Mouse (Mus musculus) T-cell, adult 2 months (primary cell): ENCODE measurements around the gene Rragc.

Source experiments
- DNase-seq: peaks from one replicate; pipeline ENCODE4 v3.0.0; 2022; ENCODE audit warnings: low spot score

The Rragc gene

GRCm38 (mm10) chr4:123916748-123917547 is at the start of gene Rragc:
Rragc (plus strand) TSS chr4:123917446.
- DNase-seq, result peak; percentile 99

GRCm38 (mm10) chr4:123893726-123894125 is 23.5 kb upstream of the Rragc start:
- DNase-seq, result no peak

GRCm38 (mm10) chr4:123894295-123894694 is 23.0 kb upstream of the Rragc start:
- no peak for DNase-seq

GRCm38 (mm10) chr4:123898696-123899095 is 18.6 kb upstream of the Rragc start:
- peak; percentile 36 for DNase-seq

GRCm38 (mm10) chr4:123903432-123903831 is 13.8 kb upstream of the Rragc start:
- peak; percentile 7 for DNase-seq

GRCm38 (mm10) chr4:123904333-123905125 is 12.7 kb upstream of the Rragc start, which contains the start of gene Mycbp:
Mycbp (plus strand) TSS chr4:123904832.
- DNase-seq, result peak; percentile 99

GRCm38 (mm10) chr4:123905126-123905668 is 12.0 kb upstream of the Rragc start:
- DNase-seq, result no peak

GRCm38 (mm10) chr4:123911503-123911902 is 5.7 kb upstream of the Rragc start:
- no peak for DNase-seq

GRCm38 (mm10) chr4:123912431-123912830 is 4.8 kb upstream of the Rragc start:
- DNase-seq, result no peak

- peak; percentile 5 for DNase-seq
Observed at GRCm38 (mm10) chr4:123917548-123918140, 398 bp downstream of the Rragc start, which contains the start of gene 4930535I16Rik. 4930535I16Rik (minus strand) TSS chr4:123918022.

GRCm38 (mm10) chr4:123918851-123919250 is 1.6 kb downstream of the Rragc start:
- no peak for DNase-seq

- DNase-seq, result no peak
Observed at GRCm38 (mm10) chr4:123921055-123921565, 3.9 kb downstream of the Rragc start.

- no peak for DNase-seq
Observed at GRCm38 (mm10) chr4:123927961-123928360, 10.7 kb downstream of the Rragc start.

GRCm38 (mm10) chr4:123929994-123930393 is 12.7 kb downstream of the Rragc start:
- DNase-seq, result no peak

GRCm38 (mm10) chr4:123934306-123934705 is 17.1 kb downstream of the Rragc start:
- no peak for DNase-seq

- no peak for DNase-seq
Observed at GRCm38 (mm10) chr4:123936059-123936458, 18.8 kb downstream of the Rragc start.

- peak; percentile 59 for DNase-seq
Observed at GRCm38 (mm10) chr4:123939838-123940237, 22.6 kb downstream of the Rragc start.

- peak; percentile 15 for DNase-seq
Observed at GRCm38 (mm10) chr4:123940878-123941277, 23.6 kb downstream of the Rragc start.

- DNase-seq, result no peak
Observed at GRCm38 (mm10) chr4:123946701-123947100, 29.5 kb downstream of the Rragc start.

- no peak for DNase-seq
Observed at GRCm38 (mm10) chr4:123947149-123947548, 29.9 kb downstream of the Rragc start.

GRCm38 (mm10) chr4:123948901-123949300 is 31.7 kb downstream of the Rragc start:
- DNase-seq, result no peak

GRCm38 (mm10) chr4:123949649-123950048 is 32.4 kb downstream of the Rragc start:
- DNase-seq, result no peak
